Mouse (Mus musculus): ENCODE measurements around the gene Milr1.
"Not testable (repeated sequence)": the region's sequence is repeated elsewhere in the genome, so short reads cannot be mapped to it uniquely, and the experiment has no call there.

Gene Milr1

GRCm38 (mm10) chr11:106777395-106777794 lies 26.4 kb downstream of the Milr1 start:
- peak; percentile 12 for DNase-seq (ENCODE audit: low spot score)

- no peak for DNase-seq (ENCODE audit: low spot score)
Observed at GRCm38 (mm10) chr11:106778132-106778531, 27.1 kb downstream of the Milr1 start.

- no peak for DNase-seq (ENCODE audit: low spot score)
Observed at GRCm38 (mm10) chr11:106778589-106779387, 27.8 kb downstream of the Milr1 start.

GRCm38 (mm10) chr11:106779388-106780088 lies 28.5 kb downstream of the Milr1 start, which contains the start of gene Polg2:
Gene Polg2, minus strand, starts transcription at chr11:106779537.
- peak; percentile 92 for DNase-seq (ENCODE audit: low spot score)

- DNase-seq (ENCODE audit: low spot score), result no peak
Observed at GRCm38 (mm10) chr11:106780089-106780425, 29.0 kb downstream of the Milr1 start.

- DNase-seq (ENCODE audit: low spot score), result peak; percentile 30
Observed at GRCm38 (mm10) chr11:106780590-106781220, 29.7 kb downstream of the Milr1 start.

GRCm38 (mm10) chr11:106782271-106782670 lies 31.2 kb downstream of the Milr1 start:
- peak; percentile 21 for DNase-seq (ENCODE audit: low spot score)

GRCm38 (mm10) chr11:106782841-106783764 lies 32.1 kb downstream of the Milr1 start:
- DNase-seq (ENCODE audit: low spot score), result peak; percentile 49

GRCm38 (mm10) chr11:106784476-106784875 lies 33.5 kb downstream of the Milr1 start:
- peak; percentile 19 for DNase-seq (ENCODE audit: low spot score)

GRCm38 (mm10) chr11:106785043-106785442 lies 34.0 kb downstream of the Milr1 start:
- peak; percentile 18 for DNase-seq (ENCODE audit: low spot score)

GRCm38 (mm10) chr11:106787131-106788025 lies 36.4 kb downstream of the Milr1 start:
- DNase-seq (ENCODE audit: low spot score), result peak; percentile 87

GRCm38 (mm10) chr11:106788026-106788774 lies 37.2 kb downstream of the Milr1 start:
- peak; percentile 97 for DNase-seq (ENCODE audit: low spot score)

- DNase-seq (ENCODE audit: low spot score), result peak; percentile 97
Observed at GRCm38 (mm10) chr11:106788775-106789459, 37.9 kb downstream of the Milr1 start, which contains the start of the genes Ddx5 and Cep95. Gene Ddx5, minus strand, starts transcription at chr11:106789185. Gene Cep95, plus strand, starts transcription at chr11:106789252.

GRCm38 (mm10) chr11:106789649-106790048 lies 38.6 kb downstream of the Milr1 start:
- DNase-seq (ENCODE audit: low spot score), result peak; percentile 69

- DNase-seq (ENCODE audit: low spot score), result no peak
Observed at GRCm38 (mm10) chr11:106793846-106794245, 42.8 kb downstream of the Milr1 start.

- no peak for DNase-seq (ENCODE audit: low spot score)
Observed at GRCm38 (mm10) chr11:106795679-106796078, 44.7 kb downstream of the Milr1 start.

- DNase-seq (ENCODE audit: low spot score), result no peak
Observed at GRCm38 (mm10) chr11:106802069-106802627, 51.1 kb downstream of the Milr1 start.

- DNase-seq (ENCODE audit: low spot score), result not testable (repeated sequence)
Observed at GRCm38 (mm10) chr11:106807442-106807841, 56.4 kb downstream of the Milr1 start.
